Mouse (Mus musculus) megakaryocyte, embryonic 14.5 days (primary cell): ENCODE results near the gene Dus2. TPM values are rescaled to one million over a fixed set of nuclear protein-coding genes. Genes with fewer than 3 reads are reported as not detected.

Source experiments
- H3K27me3 ChIP-seq: replicated peaks from 2 replicates; pipeline ENCODE3; 2012; ENCODE audit warnings: inconsistent platforms
- H3K36me3 ChIP-seq: replicated peaks from 2 replicates; pipeline ENCODE3; 2012; ENCODE audit warnings: low read length, inconsistent platforms, mixed read lengths
- H3K4me1 ChIP-seq: 2 replicates; pipeline ENCODE4 v1.6.1; 2012; ENCODE audit warnings: inconsistent platforms
- H3K4me3 ChIP-seq: replicated peaks from 2 replicates; pipeline ENCODE3; 2012; ENCODE audit warnings: moderate library complexity, mild to moderate bottlenecking, inconsistent platforms
- H3K9me3 ChIP-seq: 2 replicates; pipeline ENCODE4 v1.6.1; 2012; ENCODE audit warnings: inconsistent platforms
- FLI1 ChIP-seq: IDR thresholded peaks from 2 replicates; pipeline ENCODE4 v1.6.1; 2012; ENCODE audit warnings: low read length, inconsistent platforms, mixed read lengths
- GATA1 ChIP-seq: IDR thresholded peaks from 3 replicates; pipeline ENCODE4 v1.6.1; 2012; ENCODE audit warnings: mixed read lengths, low read length, inconsistent platforms, borderline replicate concordance
- polyA plus RNA-seq: library from polyadenylated mRNA; stranded (reverse); fragments of >175 nt; gene quantifications from 2 replicates; pipeline ENCODE4 v1.2.3, GENCODE M21; 2012; ENCODE audit warnings: low replicate concordance; ENCODE audit not compliant: insufficient read depth

Dus2 gene
- polyA plus RNA-seq, 1 experiment: 3.6 TPM

DNA sequence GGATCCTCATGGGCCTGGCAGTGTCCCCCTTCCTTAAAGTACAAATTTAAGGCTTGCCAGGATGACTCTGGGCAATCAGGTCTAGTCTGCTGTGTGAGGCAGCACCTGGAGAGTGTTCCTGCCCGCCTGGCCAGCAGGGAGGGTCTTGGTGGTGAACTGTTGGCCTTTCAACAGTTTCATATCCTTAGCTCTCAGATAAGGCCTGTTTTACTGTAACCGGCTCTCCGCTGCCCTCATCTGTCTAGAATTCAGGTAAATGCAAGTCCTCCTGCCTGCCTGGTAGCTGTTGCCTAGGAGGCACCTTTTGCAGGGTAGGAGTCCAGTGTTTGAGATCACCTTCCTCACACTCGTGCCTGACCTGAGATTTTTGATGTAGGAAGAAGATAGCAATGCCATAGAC lies 49.1 kb downstream of the Dus2 start:
- H3K4me1 ChIP-seq: peaks cover 20% of the 10 kb centered on the region

DNA sequence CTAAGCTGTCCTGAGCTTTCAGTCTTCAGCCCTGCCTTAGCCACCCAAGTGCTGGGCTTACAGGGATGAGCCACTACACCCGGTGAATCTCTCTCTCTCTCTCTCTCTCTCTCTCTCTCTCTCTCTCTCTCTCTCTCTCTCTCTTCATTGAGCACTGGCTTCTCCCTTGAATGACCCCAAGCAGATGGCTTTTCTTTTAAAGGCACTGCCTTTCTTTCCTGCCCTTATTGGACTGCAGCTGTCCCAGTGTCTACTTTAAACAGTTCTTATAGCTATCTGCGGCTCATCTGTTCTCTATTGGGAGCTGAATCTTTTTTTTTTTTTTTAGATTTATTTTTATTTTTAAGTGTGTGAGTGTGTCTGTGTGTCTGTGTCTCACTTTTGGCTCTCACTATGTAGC lies 51.9 kb downstream of the Dus2 start:
- H3K4me3 ChIP-seq: no peak overlapping the region
- TF ChIP-seq FLI1 (no peak), GATA1 (no peak)
- H3K4me1 ChIP-seq: peaks cover 27% of the 10 kb centered on the region
- peaks cover 59% of the 10 kb centered on the region for H3K36me3 ChIP-seq
- no peaks in the 10 kb centered on the region for H3K9me3 ChIP-seq
- no peaks in the 10 kb centered on the region for H3K27me3 ChIP-seq

More for the DNA sequence above, 49.1 kb downstream of the Dus2 start:
- no peak for TF ChIP-seq GATA1
- no peak for TF ChIP-seq FLI1
- Histone ChIP-seq H3K27me3 (no peaks in the 10 kb centered on the region), H3K4me3 (no peak overlapping the region), H3K9me3 (no peaks in the 10 kb centered on the region), H3K36me3 (peaks cover 60% of the 10 kb centered on the region)

- Histone ChIP-seq H3K4me1 (peaks cover 30% of the 10 kb centered on the region), H3K9me3 (no peaks in the 10 kb centered on the region), H3K4me3 (peak overlapping the region; percentile 72), H3K27me3 (no peaks in the 10 kb centered on the region), H3K36me3 (peaks cover 62% of the 10 kb centered on the region)
- no peak for TF ChIP-seq FLI1
- TF ChIP-seq GATA1: no peak
Observed at GRCm38 (mm10) chr8:106044151-106044550, 53.0 kb downstream of the Dus2 start.

- no peaks in the 10 kb centered on the region for H3K27me3 ChIP-seq
- peaks cover 78% of the 10 kb centered on the region for H3K36me3 ChIP-seq
- peaks cover 30% of the 10 kb centered on the region for H3K4me1 ChIP-seq
- no peaks in the 10 kb centered on the region for H3K9me3 ChIP-seq
- H3K4me3 ChIP-seq: no peak overlapping the region
- TF ChIP-seq FLI1: no peak
Observed at GRCm38 (mm10) chr8:106046872-106047559, 55.9 kb downstream of the Dus2 start.

DNA sequence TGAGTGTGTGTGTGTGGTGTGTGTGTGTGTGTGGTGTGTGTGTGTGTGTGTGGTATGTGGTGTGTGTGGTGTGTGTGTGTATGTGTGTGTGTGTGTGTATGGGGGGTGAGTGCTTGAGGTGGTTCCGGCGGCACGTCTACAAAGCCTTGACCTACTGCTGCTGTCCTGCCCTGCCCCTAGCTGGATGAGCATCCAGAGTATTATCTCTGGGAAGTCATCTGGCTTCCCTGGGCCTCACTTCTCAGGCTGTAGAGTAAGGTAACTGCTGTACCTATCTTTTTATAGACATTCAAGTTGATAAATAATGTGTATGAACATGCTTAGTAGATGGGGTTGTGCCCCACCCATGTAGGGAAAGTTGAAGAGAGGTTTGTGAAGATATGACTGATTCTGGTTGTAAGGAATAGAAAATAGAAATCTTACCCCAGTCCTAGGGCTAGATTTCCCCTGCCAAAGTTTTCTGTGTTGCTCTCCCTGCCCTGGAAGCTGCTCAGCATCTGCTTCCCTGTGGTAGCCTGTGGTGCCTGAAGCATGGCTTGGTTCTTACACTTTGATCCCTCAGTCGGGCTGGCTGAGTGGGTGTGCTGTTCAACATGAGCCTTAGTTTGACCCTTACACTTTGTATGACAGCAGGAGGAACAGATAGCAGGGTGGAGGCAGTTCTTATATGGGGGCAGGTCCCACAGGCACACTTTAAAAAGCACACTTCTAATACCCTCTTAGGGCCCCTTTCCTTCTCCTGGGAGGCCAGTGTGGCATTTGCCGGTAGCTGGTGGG lies 56.9 kb downstream of the Dus2 start:
- H3K4me1 ChIP-seq: peaks cover 30% of the 10 kb centered on the region
- TF ChIP-seq GATA1 (no peak), FLI1 (no peak)
- no peak overlapping the region for H3K4me3 ChIP-seq
- peaks cover 82% of the 10 kb centered on the region for H3K36me3 ChIP-seq
- H3K27me3 ChIP-seq: no peaks in the 10 kb centered on the region
- H3K9me3 ChIP-seq: no peaks in the 10 kb centered on the region

DNA sequence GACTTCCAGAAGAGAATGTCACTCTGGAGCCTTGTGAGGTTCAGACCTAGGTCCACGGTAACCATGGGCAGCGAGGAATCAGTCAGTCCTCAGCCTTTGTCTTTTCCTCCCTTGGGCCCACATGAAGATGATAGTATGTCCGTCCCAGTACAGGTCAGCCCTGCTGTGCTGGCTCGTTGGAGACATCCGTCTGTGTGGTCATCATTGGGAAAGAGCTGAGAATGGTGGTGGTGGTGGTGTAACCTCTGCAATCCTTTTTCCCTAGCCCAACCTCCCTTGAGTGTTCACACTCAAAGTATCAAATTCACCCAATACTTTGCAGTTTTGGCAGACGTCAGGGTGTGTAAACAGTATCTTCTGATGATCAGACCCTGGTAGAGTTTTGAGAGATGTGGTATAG lies 58.7 kb downstream of the Dus2 start:
- H3K4me1 ChIP-seq: peaks cover 27% of the 10 kb centered on the region
- TF ChIP-seq GATA1 (no peak), FLI1 (no peak)
- H3K27me3 ChIP-seq: no peaks in the 10 kb centered on the region
- no peaks in the 10 kb centered on the region for H3K9me3 ChIP-seq
- H3K4me3 ChIP-seq: no peak overlapping the region
- peaks cover 87% of the 10 kb centered on the region for H3K36me3 ChIP-seq

DNA sequence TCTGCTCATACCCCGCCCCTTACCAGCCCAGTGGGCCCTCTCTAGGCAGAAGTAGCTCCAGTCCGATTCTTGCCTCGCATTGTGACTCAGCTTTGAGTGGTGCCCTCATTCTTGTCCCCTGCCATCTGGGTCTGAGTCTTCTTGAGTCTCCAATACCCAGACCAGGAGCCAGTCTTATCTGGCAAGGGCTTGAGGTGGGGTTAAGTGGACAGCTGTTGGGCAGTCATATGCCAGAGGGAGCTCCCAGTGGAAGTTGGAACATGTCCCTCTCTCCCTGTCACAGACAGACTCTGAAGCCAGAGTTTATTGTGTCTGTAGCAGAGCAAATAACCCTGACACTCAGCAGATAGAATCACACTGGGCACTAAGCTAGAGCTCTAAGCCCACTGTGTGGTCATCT lies 59.9 kb downstream of the Dus2 start:
- H3K4me1 ChIP-seq: peaks cover 36% of the 10 kb centered on the region
- TF ChIP-seq FLI1 (no peak), GATA1 (no peak)
- H3K27me3 ChIP-seq: no peaks in the 10 kb centered on the region
- no peaks in the 10 kb centered on the region for H3K9me3 ChIP-seq
- H3K36me3 ChIP-seq: peaks cover 84% of the 10 kb centered on the region
- H3K4me3 ChIP-seq: no peak overlapping the region

DNA sequence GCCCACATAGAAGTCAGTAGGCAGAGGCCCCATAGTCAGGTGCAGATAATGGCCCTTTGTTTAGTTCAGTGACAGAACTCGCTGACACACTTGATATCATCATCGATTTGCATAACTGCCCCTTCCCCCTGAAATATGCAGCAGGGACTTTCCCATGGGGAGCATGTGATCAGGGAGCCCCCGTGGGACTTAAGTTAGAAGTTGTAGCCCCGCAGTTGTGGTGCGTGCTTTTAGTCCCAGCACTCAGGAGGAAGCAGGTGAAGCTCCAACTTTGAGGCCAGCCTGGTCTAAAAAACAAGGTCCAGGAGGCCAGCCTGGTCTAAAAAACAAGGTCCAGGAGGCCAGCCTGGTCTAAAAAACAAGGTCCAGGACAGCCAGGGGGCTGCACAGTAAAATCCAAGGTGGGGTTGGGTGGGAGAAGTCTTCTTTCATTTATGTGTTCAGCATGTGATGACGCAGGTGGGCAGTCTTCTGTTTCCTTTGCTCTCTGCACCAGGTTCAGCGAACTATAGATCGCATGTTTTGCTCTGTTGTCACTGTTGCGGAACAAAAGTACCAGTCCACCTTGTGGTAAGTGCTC lies 61.5 kb downstream of the Dus2 start:
- TF ChIP-seq GATA1 (no peak), FLI1 (no peak)
- Histone ChIP-seq H3K4me1 (peaks cover 45% of the 10 kb centered on the region), H3K9me3 (no peaks in the 10 kb centered on the region), H3K4me3 (no peak overlapping the region), H3K36me3 (peaks cover 72% of the 10 kb centered on the region), H3K27me3 (no peaks in the 10 kb centered on the region)

DNA sequence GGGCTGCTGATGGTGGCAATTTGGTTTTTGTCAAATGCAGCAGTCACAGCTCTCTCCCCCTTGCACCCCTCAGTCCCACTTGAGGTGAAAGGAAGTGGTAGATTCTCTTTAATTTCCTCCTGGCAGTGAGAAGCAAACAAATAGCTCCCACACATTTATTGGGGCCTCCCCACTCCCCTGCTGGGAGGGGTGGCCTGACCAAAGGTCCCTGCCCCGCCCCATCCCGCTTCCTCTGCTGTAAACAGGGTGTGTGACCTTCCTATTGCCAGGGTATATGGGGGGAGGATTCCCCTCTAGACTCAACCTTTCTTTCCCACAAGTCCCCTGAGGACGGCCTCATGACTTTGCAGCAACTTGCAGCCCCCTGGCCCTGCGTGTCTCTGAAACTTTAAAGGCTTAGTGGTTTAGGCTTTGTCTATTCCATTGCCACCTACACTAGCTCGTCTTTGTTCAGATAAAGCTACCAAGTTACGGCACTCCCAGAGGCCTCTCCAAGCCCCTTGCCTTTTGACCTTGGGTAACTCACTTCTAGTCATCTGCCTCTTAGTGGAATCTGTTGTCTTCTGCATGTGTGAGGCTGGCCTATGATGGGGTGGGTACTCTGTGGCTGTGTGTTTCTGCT lies 63.2 kb downstream of the Dus2 start:
- Histone ChIP-seq H3K36me3 (peaks cover 60% of the 10 kb centered on the region), H3K4me1 (peaks cover 48% of the 10 kb centered on the region), H3K4me3 (no peak overlapping the region), H3K9me3 (no peaks in the 10 kb centered on the region), H3K27me3 (no peaks in the 10 kb centered on the region)
- no peak for TF ChIP-seq GATA1
- no peak for TF ChIP-seq FLI1
